Mouse (Mus musculus): ENCODE data around the gene Pygo2.

GRCm38 (mm10) chr3:89408448-89408847 lies 21.6 kb upstream of the Pygo2 start:
- no peak for TF ChIP-seq CTCF (IDR thresholded peaks at IDR 0.05; ENCODE audit: control insufficient read depth, insufficient read depth, low read length)
- TF ChIP-seq POLR2A (IDR thresholded peaks at IDR 0.05; ENCODE audit: borderline replicate concordance, control insufficient read depth, low read depth, low read length) = no peak
